Mouse (Mus musculus) midbrain, embryonic 12.5 days (tissue): ENCODE results near the gene Pxk. TPM values are rescaled to one million over a fixed set of nuclear protein-coding genes. Genes with fewer than 3 reads are reported as not detected.

ENCODE experiments used
- ATAC-seq: fragments of 200-750 bp; cut with Nextera tagmentation; 2 replicates; pipeline ENCODE4 v1.8.0; 2017; ENCODE audit warnings: low read depth, moderate TSS enrichment, moderate library complexity; ENCODE audit not compliant: low FRiP score
- H3K27ac ChIP-seq: fragments of 300-500 bp; sonication (generic); replicated peaks from 2 replicates; pipeline ENCODE4 v1.5.1; 2016; ENCODE audit warnings: mild to moderate bottlenecking
- H3K27me3 ChIP-seq: fragments of 300-500 bp; sonication (generic); 2 replicates; pipeline ENCODE4 v1.6.1; 2016; ENCODE audit warnings: mild to moderate bottlenecking
- H3K36me3 ChIP-seq: fragments of 300-500 bp; sonication (generic); 2 replicates; pipeline ENCODE4 v1.6.1; 2016
- H3K4me1 ChIP-seq: fragments of 300-500 bp; sonication (generic); 2 replicates; pipeline ENCODE4 v1.6.1; 2016
- H3K4me2 ChIP-seq: fragments of 300-500 bp; sonication (generic); replicated peaks from 2 replicates; pipeline ENCODE4 v1.6.1; 2016; ENCODE audit warnings: mild to moderate bottlenecking, moderate library complexity
- H3K4me3 ChIP-seq: fragments of 300-500 bp; sonication (generic); 2 replicates; pipeline ENCODE4 v1.5.1; 2016; ENCODE audit warnings: mild to moderate bottlenecking
- H3K9ac ChIP-seq: fragments of 300-500 bp; sonication (generic); replicated peaks from 2 replicates; pipeline ENCODE4 v1.6.1; 2016; ENCODE audit warnings: mild to moderate bottlenecking, moderate library complexity
- H3K9me3 ChIP-seq: fragments of 300-500 bp; sonication (generic); 2 replicates; pipeline ENCODE4 v1.6.1; 2016; ENCODE audit warnings: mild to moderate bottlenecking
- WGBS: fragments of 180-500 bp; shearing (Covaris S2); methylation state at CpG from one replicate; pipeline ENCODE4 v1.1.7; 2016; 5-methylcytosine and 5-hydroxymethylcytosine counted together
- polyA plus RNA-seq: library from polyadenylated mRNA; unstranded; fragments of >200 nt; fragmentation: Nextera tagmentation; extraction: Ambion mirVana; gene quantifications from 2 replicates; pipeline ENCODE4 v1.2.1, GENCODE M21; 2016

Pxk gene
- polyA plus RNA-seq, 1 experiment from 2014 or later, result 33.6 TPM

GRCm38 (mm10) chr14:8132789-8133188 is 34.8 kb downstream of the Pxk start:
- no peak overlapping the region for H3K4me3 ChIP-seq
- WGBS, result 89% methylated on average over 8 of the region's 8 CpGs
- no peak for ATAC-seq

GRCm38 (mm10) chr14:8134234-8134633 is 36.2 kb downstream of the Pxk start:
- Histone ChIP-seq H3K4me2 (no peak overlapping the region), H3K4me3 (no peak overlapping the region), H3K4me1 (no peaks in the 10 kb centered on the region), H3K9ac (no peak overlapping the region), H3K36me3 (0 out of 2 replicates have a peak, but pooled peaks cover 5% of the 10 kb centered on the region), H3K9me3 (no peaks in the 10 kb centered on the region), H3K27ac (no peak overlapping the region), H3K27me3 (no peaks in the 10 kb centered on the region)
- ATAC-seq, result no peak
- 70% methylated on average over 2 of the region's 2 CpGs for WGBS

More at GRCm38 (mm10) chr14:8132789-8133188, 34.8 kb downstream of the Pxk start:
- Histone ChIP-seq H3K4me1 (no peaks in the 10 kb centered on the region), H3K4me2 (no peak overlapping the region), H3K9me3 (no peaks in the 10 kb centered on the region), H3K27me3 (no peaks in the 10 kb centered on the region), H3K9ac (no peak overlapping the region), H3K27ac (no peak overlapping the region), H3K36me3 (0 out of 2 replicates have a peak, but pooled peaks cover 5% of the 10 kb centered on the region)

- Histone ChIP-seq H3K27ac (no peak overlapping the region), H3K9ac (no peak overlapping the region), H3K4me3 (no peak overlapping the region), H3K36me3 (0 out of 2 replicates have a peak, but pooled peaks cover 5% of the 10 kb centered on the region), H3K9me3 (no peaks in the 10 kb centered on the region), H3K4me1 (peaks cover 7% of the 10 kb centered on the region; the same call in 1 of the 2 replicates), H3K27me3 (no peaks in the 10 kb centered on the region), H3K4me2 (no peak overlapping the region)
- no peak for ATAC-seq
- WGBS, result 75% methylated on average over 3 of the region's 3 CpGs
Observed at GRCm38 (mm10) chr14:8135130-8135529, 37.1 kb downstream of the Pxk start.

- no peak overlapping the region for H3K27ac ChIP-seq
- H3K4me1 ChIP-seq, result peaks cover 11% of the 10 kb centered on the region; the same call in 1 of the 2 replicates
- H3K9me3 ChIP-seq, result no peaks in the 10 kb centered on the region
- no peak overlapping the region for H3K9ac ChIP-seq
- H3K36me3 ChIP-seq, result peaks cover 22% of the 10 kb centered on the region
- no peak overlapping the region for H3K4me3 ChIP-seq
- no peak for ATAC-seq
- WGBS, result 37% methylated on average over 23 of the region's 23 CpGs
- no peak overlapping the region for H3K4me2 ChIP-seq
- no peaks in the 10 kb centered on the region for H3K27me3 ChIP-seq
Observed at GRCm38 (mm10) chr14:8139724-8140710, 42.0 kb downstream of the Pxk start.

GRCm38 (mm10) chr14:8141131-8141530 is 43.1 kb downstream of the Pxk start:
- 61% methylated on average over 2 of the region's 2 CpGs for WGBS

GRCm38 (mm10) chr14:8145594-8146558 is 47.9 kb downstream of the Pxk start:
- Histone ChIP-seq H3K4me1 (no peaks in the 10 kb centered on the region), H3K4me2 (no peak overlapping the region), H3K9me3 (no peaks in the 10 kb centered on the region), H3K27ac (no peak overlapping the region), H3K4me3 (no peak overlapping the region), H3K36me3 (peaks cover 21% of the 10 kb centered on the region), H3K9ac (no peak overlapping the region), H3K27me3 (no peaks in the 10 kb centered on the region)
- ATAC-seq, result no peak
- 90% methylated on average over 13 of the region's 13 CpGs for WGBS

More at GRCm38 (mm10) chr14:8141131-8141530, 43.1 kb downstream of the Pxk start:
- Histone ChIP-seq H3K36me3 (peaks cover 25% of the 10 kb centered on the region), H3K9ac (no peak overlapping the region), H3K27me3 (no peaks in the 10 kb centered on the region), H3K4me1 (peaks cover 11% of the 10 kb centered on the region; the same call in 1 of the 2 replicates), H3K9me3 (no peaks in the 10 kb centered on the region), H3K4me2 (no peak overlapping the region), H3K27ac (no peak overlapping the region), H3K4me3 (no peak overlapping the region)
- ATAC-seq, result no peak

GRCm38 (mm10) chr14:8146611-8147223 is 48.7 kb downstream of the Pxk start:
- no peak overlapping the region for H3K9ac ChIP-seq
- H3K36me3 ChIP-seq, result peaks cover 21% of the 10 kb centered on the region
- no peak overlapping the region for H3K4me3 ChIP-seq
- WGBS, result 90% methylated on average over 9 of the region's 11 CpGs
- no peak for ATAC-seq
- no peak overlapping the region for H3K4me2 ChIP-seq
- no peaks in the 10 kb centered on the region for H3K4me1 ChIP-seq
- no peaks in the 10 kb centered on the region for H3K9me3 ChIP-seq
- H3K27ac ChIP-seq, result no peak overlapping the region
- H3K27me3 ChIP-seq, result no peaks in the 10 kb centered on the region

GRCm38 (mm10) chr14:8148842-8149241 is 50.8 kb downstream of the Pxk start:
- no peak for ATAC-seq
- Histone ChIP-seq H3K36me3 (peaks cover 19% of the 10 kb centered on the region), H3K27me3 (no peaks in the 10 kb centered on the region), H3K9me3 (no peaks in the 10 kb centered on the region), H3K4me2 (no peak overlapping the region), H3K9ac (no peak overlapping the region), H3K27ac (no peak overlapping the region), H3K4me3 (no peak overlapping the region), H3K4me1 (no peaks in the 10 kb centered on the region)
- WGBS, result 85% methylated on average over 8 of the region's 8 CpGs

- Histone ChIP-seq H3K9ac (no peak overlapping the region), H3K27ac (no peak overlapping the region), H3K9me3 (no peaks in the 10 kb centered on the region), H3K4me3 (no peak overlapping the region), H3K27me3 (no peaks in the 10 kb centered on the region), H3K4me1 (no peaks in the 10 kb centered on the region), H3K4me2 (no peak overlapping the region), H3K36me3 (peaks cover 8% of the 10 kb centered on the region)
- ATAC-seq, result no peak
- WGBS, result 98% methylated on average over 5 of the region's 5 CpGs
Observed at GRCm38 (mm10) chr14:8151757-8152156, 53.7 kb downstream of the Pxk start.

GRCm38 (mm10) chr14:8154072-8154471 is 56.1 kb downstream of the Pxk start:
- no peaks in the 10 kb centered on the region for H3K4me1 ChIP-seq
- no peaks in the 10 kb centered on the region for H3K9me3 ChIP-seq
- no peak overlapping the region for H3K4me2 ChIP-seq
- H3K9ac ChIP-seq, result no peak overlapping the region
- no peak overlapping the region for H3K27ac ChIP-seq
- no peaks in the 10 kb centered on the region for H3K27me3 ChIP-seq
- ATAC-seq, result no peak
- peaks cover 10% of the 10 kb centered on the region for H3K36me3 ChIP-seq
- 70% methylated on average over 3 of the region's 3 CpGs for WGBS
- H3K4me3 ChIP-seq, result no peak overlapping the region

GRCm38 (mm10) chr14:8156947-8157346 is 58.9 kb downstream of the Pxk start:
- 35% methylated on average over 3 of the region's 3 CpGs for WGBS
- Histone ChIP-seq H3K27ac (no peak overlapping the region), H3K4me3 (no peak overlapping the region), H3K9me3 (no peaks in the 10 kb centered on the region), H3K4me2 (no peak overlapping the region), H3K4me1 (no peaks in the 10 kb centered on the region), H3K27me3 (no peaks in the 10 kb centered on the region), H3K36me3 (peaks cover 27% of the 10 kb centered on the region), H3K9ac (no peak overlapping the region)
- no peak for ATAC-seq
